Mouse (Mus musculus) limb, embryonic 14.5 days (tissue): Measurements from ENCODE around the gene Irgm1. TPM values are rescaled to one million over a fixed set of nuclear protein-coding genes. Genes with fewer than 3 reads are reported as not detected.

Experiments used
- ATAC-seq: fragments of 200-750 bp; cut with Nextera tagmentation; 2 replicates; pipeline ENCODE4 v1.8.0; 2017; ENCODE audit warnings: low read depth, moderate number of reproducible peaks, moderate TSS enrichment; ENCODE audit not compliant: low FRiP score
- DNase-seq: peaks from one replicate; pipeline ENCODE4 v3.0.0-alpha.2; 2015; ENCODE audit warnings: low spot score
- H3K27ac ChIP-seq: fragments of 300-500 bp; sonication (generic); replicated peaks from 2 replicates; pipeline ENCODE4 v1.5.1; 2014; ENCODE audit warnings: low read depth, mild to moderate bottlenecking, low read length, moderate library complexity, mixed read lengths
- H3K27me3 ChIP-seq: fragments of 300-500 bp; sonication (generic); 2 replicates; pipeline ENCODE4 v1.6.1; 2014; ENCODE audit warnings: low read length, mixed read lengths; ENCODE audit not compliant: control insufficient read depth, insufficient read depth
- H3K36me3 ChIP-seq: fragments of 300-500 bp; sonication (generic); 2 replicates; pipeline ENCODE4 v1.6.1; 2014; ENCODE audit warnings: mild to moderate bottlenecking, low read length, moderate library complexity, mixed read lengths; ENCODE audit not compliant: control insufficient read depth, insufficient read depth
- H3K4me1 ChIP-seq: fragments of 300-500 bp; sonication (generic); 2 replicates; pipeline ENCODE4 v1.6.1; 2014; ENCODE audit warnings: antibody characterized with exemption, low read length, mixed read lengths; ENCODE audit not compliant: control insufficient read depth, insufficient read depth
- H3K4me2 ChIP-seq: fragments of 300-500 bp; sonication (generic); replicated peaks from 2 replicates; pipeline ENCODE4 v1.6.1; 2014; ENCODE audit warnings: low read depth, mild to moderate bottlenecking, low read length, moderate library complexity; ENCODE audit not compliant: severe bottlenecking
- H3K4me3 ChIP-seq: fragments of 300-500 bp; sonication (generic); replicated peaks from 2 replicates; pipeline ENCODE4 v1.5.1; 2014; ENCODE audit warnings: low read length
- H3K9ac ChIP-seq: fragments of 300-500 bp; sonication (generic); 2 replicates; pipeline ENCODE4 v1.6.1; 2014; ENCODE audit warnings: mild to moderate bottlenecking, low read depth, low read length, moderate library complexity; ENCODE audit not compliant: severe bottlenecking
- H3K9me3 ChIP-seq: fragments of 300-500 bp; sonication (generic); 2 replicates; pipeline ENCODE4 v1.6.1; 2016; ENCODE audit warnings: low read length; ENCODE audit not compliant: control insufficient read depth
- POLR2A ChIP-seq: fragments of 200-500 bp; IDR thresholded peaks from 2 replicates; pipeline ENCODE4 v1.8.0; 2012; ENCODE audit warnings: inconsistent platforms, mild to moderate bottlenecking, moderate library complexity, borderline replicate concordance; ENCODE audit not compliant: insufficient read depth, insufficient read length; ENCODE audit errors: extremely low read depth
- WGBS: fragments of 180-500 bp; shearing (Covaris S2); extraction: QIAGEN DNeasy Blood & Tissue Kit; methylation state at CpG from one replicate; pipeline ENCODE4 v1.1.7; 2014; 5-methylcytosine and 5-hydroxymethylcytosine counted together
- polyA plus RNA-seq, 2 experiments: library from polyadenylated mRNA; depleted of rRNA in 1 of 2; stranded (reverse) in 1 of 2; unstranded in 1 of 2; fragments of >200 nt; fragmentation: Nextera tagmentation in 1 of 2; extraction: Ambion mirVana in 1 of 2; gene quantifications; 2 replicates each; pipeline versions ENCODE4 v1.2.1 to v1.2.3; 2012 to 2014

The Irgm1 gene
- polyA plus RNA-seq, 2 experiments: 4.1 to 5.5 TPM

DNA sequence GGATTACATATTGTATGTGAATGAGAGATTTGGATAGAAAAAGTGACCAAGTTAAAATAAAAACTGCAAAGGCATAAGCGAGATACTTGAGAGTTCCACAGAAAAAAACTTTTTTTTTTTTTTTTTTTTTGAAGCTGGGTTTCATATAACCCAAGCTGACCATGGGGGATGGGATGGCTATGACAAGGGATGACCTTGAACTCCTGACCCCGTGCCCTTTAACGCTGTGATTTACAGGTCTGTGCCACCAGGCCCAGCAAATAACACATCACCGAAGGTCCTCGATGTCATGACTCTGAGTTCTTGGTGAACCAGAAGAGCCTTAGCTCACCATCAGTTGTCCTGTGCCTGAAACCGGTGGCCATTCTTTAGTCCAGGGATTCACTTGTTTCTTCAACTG, 35.6 kb downstream of the Irgm1 start:
- no peak for TF ChIP-seq POLR2A
- no peak for DNase-seq
- Histone ChIP-seq H3K4me2 (no peak overlapping the region), H3K4me3 (no peak overlapping the region), H3K36me3 (no peaks in the 10 kb centered on the region), H3K27ac (no peak overlapping the region), H3K9me3 (no peaks in the 10 kb centered on the region), H3K9ac (no peak overlapping the region), H3K27me3 (peaks cover 4% of the 10 kb centered on the region; the same call in 1 of the 2 replicates), H3K4me1 (0 out of 2 replicates have a peak, but pooled peaks cover 3% of the 10 kb centered on the region)
- no peak for ATAC-seq
- WGBS: 72% methylated on average over 6 of the region's 6 CpGs

DNA sequence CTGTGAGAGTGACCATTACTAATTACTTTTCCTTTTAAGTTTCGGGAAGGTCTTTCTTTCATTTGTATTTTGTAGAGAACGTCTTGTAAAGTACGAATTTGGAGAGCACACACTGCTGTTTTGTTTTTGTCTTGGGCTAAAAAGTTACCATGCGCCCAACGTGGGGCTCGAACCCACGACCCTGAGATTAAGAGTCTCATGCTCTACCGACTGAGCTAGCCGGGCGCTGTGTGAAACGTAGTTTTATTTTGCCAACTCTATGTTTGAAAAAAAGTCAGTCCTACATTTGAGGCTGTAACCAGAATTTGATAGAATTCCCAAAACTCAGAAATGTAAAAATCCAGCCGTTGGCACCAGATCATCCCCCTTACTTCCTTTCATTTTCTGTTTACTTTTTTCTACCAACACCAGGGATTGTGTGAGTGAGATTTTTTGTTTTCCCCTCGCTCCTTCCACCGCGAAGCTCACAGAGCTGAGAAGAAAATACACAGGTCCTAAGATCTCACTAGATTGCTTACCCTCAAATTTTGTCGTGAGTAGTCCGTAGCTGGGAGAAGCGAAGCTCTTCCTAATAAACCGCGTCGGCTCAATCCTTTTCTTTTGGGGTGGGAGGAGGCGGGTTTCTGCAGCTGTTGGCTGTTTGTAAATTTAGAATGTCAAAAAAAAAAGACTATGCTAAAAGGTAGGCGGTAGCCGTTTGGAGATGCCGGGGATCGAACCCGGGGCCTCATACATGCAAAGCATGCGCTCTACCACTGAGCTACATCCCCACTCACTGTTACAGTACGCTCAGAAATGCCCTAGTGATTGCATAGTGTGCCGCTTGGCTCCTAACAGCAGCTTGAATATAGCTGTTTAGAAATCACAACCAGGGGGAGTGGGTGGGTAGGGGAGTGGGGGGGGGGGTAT, 37.5 kb downstream of the Irgm1 start:
- no peaks in the 10 kb centered on the region for H3K36me3 ChIP-seq
- DNase-seq: peak; percentile 93
- peak overlapping the region; percentile 58 for H3K9ac ChIP-seq
- peak overlapping the region; percentile 60 for H3K4me2 ChIP-seq
- peak overlapping the region; percentile 64 for H3K4me3 ChIP-seq
- under 1% methylated on average over 30 of the region's 30 CpGs for WGBS
- H3K9me3 ChIP-seq: no peaks in the 10 kb centered on the region
- peaks cover 4% of the 10 kb centered on the region; the same call in 1 of the 2 replicates for H3K27me3 ChIP-seq
- H3K4me1 ChIP-seq: 0 out of 2 replicates have a peak, but pooled peaks cover 3% of the 10 kb centered on the region
- H3K27ac ChIP-seq: peak overlapping the region; percentile 70
- ATAC-seq: peak; percentile 91
- no peak for TF ChIP-seq POLR2A

GRCm38 (mm10) chr11:48833078-48833730, 38.3 kb downstream of the Irgm1 start:
- TF ChIP-seq POLR2A: no peak
- Histone ChIP-seq H3K27ac (no peak overlapping the region), H3K4me2 (peak overlapping the region; percentile 60), H3K9me3 (no peaks in the 10 kb centered on the region), H3K4me3 (peak overlapping the region; percentile 64), H3K9ac (no peak overlapping the region), H3K4me1 (0 out of 2 replicates have a peak, but pooled peaks cover 3% of the 10 kb centered on the region), H3K36me3 (no peaks in the 10 kb centered on the region), H3K27me3 (peaks cover 4% of the 10 kb centered on the region; the same call in 1 of the 2 replicates)
- DNase-seq (no peak), ATAC-seq (no peak)
- 39% methylated on average over 9 of the region's 9 CpGs for WGBS

GRCm38 (mm10) chr11:48831273-48831672, 40.2 kb downstream of the Irgm1 start:
- Histone ChIP-seq H3K4me1 (no peaks in the 10 kb centered on the region), H3K9me3 (no peaks in the 10 kb centered on the region), H3K9ac (no peak overlapping the region), H3K27ac (no peak overlapping the region), H3K36me3 (no peaks in the 10 kb centered on the region), H3K27me3 (no peaks in the 10 kb centered on the region), H3K4me2 (no peak overlapping the region), H3K4me3 (no peak overlapping the region)
- no peak for TF ChIP-seq POLR2A
- no peak for ATAC-seq
- WGBS: 75% methylated on average over 2 of the region's 2 CpGs
- no peak for DNase-seq

DNA sequence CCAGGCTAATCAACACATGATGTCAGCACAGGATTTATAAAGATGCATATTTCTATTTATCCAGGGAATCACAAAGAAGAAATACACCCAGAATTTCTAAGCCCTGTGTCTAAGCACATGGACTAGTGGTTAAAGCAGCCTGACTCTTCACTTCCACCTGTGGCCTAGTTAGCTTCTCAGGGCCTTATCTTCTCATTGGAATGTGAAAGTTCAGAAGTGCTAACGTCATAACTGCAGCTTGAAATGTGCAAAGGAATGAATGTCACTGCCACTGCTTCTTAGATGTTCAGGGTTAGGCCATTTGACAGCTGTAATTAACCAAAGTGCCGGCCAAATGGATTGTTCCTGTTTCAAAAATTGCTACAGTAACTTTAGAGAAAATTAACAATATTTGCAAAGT, 41.2 kb downstream of the Irgm1 start:
- TF ChIP-seq POLR2A: no peak
- ATAC-seq (no peak), DNase-seq (no peak)
- Histone ChIP-seq H3K27ac (no peak overlapping the region), H3K9me3 (no peaks in the 10 kb centered on the region), H3K4me3 (no peak overlapping the region), H3K27me3 (no peaks in the 10 kb centered on the region), H3K4me2 (no peak overlapping the region), H3K4me1 (no peaks in the 10 kb centered on the region), H3K9ac (no peak overlapping the region), H3K36me3 (no peaks in the 10 kb centered on the region)
- 69% methylated on average over 2 of the region's 2 CpGs for WGBS
